Mouse (Mus musculus): ENCODE measurements around the gene Tspan18. TPM values are rescaled to one million over a fixed set of nuclear protein-coding genes. Genes with fewer than 3 reads are reported as not detected.

Tspan18 gene
- polyA plus RNA-seq, 1 experiment, result 163 TPM

DNA sequence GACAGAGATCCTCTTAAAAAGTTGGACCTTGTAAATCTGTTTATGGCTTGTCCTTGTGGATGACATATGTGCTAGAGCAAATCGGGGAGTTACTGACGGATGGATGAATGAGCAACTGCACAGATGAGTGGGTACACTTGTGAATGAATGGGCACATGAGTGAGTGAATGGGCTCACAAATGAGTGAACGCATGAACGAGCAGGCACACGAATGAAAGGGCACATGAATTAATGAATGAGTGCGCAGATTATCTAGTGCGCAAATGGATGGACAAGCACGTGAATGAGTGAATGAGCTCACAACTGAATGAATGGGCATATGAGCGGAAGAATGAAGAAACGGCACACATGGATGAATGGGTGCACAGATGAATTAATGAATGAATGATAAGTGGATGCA lies 64.7 kb downstream of the Tspan18 start:
- no peak overlapping the region for H3K4me3 ChIP-seq (ENCODE audit: insufficient read depth, low read depth, low read length)
- H3K4me1 ChIP-seq (ENCODE audit: control insufficient read depth, insufficient read depth, insufficient read length, low read length), result peaks cover 50% of the 10 kb centered on the region
- H3K27ac ChIP-seq (replicated peaks; ENCODE audit: low read depth, low read length), result peak overlapping the region; percentile 42; the same call in 1 of the 2 replicates

DNA sequence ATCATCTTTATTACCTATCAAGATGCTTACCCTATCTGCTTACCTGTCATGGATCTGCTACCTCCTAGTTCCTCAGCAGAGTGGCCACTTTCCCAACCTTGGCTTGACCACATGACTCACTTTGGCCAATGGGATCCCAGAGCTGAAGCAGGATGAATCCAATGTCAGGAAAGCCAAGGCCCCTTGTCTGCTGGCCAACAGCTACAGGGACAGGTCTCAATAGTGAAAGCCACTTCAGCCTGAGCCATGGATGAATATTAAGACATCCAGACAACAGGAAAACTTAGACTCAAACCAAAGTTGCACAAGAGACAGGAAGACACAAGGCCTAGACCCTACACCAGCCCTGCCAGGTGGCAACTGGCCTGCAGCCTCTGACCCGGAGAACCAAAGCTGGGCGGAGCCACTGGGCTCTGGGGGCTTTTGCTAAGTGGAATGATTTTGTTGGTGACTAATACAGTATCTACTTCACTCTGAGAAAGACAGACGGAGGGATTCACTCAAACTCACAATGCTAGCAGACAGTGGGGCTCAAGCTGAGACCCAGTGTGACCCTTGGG lies 65.5 kb downstream of the Tspan18 start:
- Histone ChIP-seq H3K4me1 (ENCODE audit: control insufficient read depth, insufficient read depth, insufficient read length, low read length) (peaks cover 42% of the 10 kb centered on the region), H3K27ac (replicated peaks; ENCODE audit: low read depth, low read length) (peak overlapping the region; percentile 42), H3K4me3 (ENCODE audit: insufficient read depth, low read depth, low read length) (no peak overlapping the region)

DNA sequence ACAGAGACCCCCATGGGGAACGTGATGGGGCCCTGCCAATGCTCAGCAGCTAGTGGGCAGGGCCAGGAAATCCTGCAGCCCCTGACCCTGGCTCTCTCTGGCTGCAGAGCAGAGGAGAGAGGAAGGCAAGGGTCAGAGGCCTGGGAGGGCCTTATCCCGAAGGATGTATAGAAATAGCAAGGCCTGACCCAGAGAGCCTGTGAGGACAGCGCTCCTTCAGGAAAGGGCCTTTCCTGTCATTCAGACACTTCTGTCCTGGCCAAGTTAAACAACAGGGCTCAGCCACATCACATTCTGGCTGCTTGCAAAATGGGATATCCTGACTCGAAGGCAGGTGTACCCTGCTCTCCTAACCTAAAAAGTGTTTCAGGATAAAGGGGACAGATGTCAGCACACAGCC lies 66.5 kb downstream of the Tspan18 start:
- H3K27ac ChIP-seq (replicated peaks; ENCODE audit: low read depth, low read length), result peak overlapping the region; percentile 29; the same call in 1 of the 2 replicates
- H3K4me1 ChIP-seq (ENCODE audit: control insufficient read depth, insufficient read depth, insufficient read length, low read length), result peaks cover 49% of the 10 kb centered on the region
- H3K4me3 ChIP-seq (ENCODE audit: insufficient read depth, low read depth, low read length), result no peak overlapping the region

DNA sequence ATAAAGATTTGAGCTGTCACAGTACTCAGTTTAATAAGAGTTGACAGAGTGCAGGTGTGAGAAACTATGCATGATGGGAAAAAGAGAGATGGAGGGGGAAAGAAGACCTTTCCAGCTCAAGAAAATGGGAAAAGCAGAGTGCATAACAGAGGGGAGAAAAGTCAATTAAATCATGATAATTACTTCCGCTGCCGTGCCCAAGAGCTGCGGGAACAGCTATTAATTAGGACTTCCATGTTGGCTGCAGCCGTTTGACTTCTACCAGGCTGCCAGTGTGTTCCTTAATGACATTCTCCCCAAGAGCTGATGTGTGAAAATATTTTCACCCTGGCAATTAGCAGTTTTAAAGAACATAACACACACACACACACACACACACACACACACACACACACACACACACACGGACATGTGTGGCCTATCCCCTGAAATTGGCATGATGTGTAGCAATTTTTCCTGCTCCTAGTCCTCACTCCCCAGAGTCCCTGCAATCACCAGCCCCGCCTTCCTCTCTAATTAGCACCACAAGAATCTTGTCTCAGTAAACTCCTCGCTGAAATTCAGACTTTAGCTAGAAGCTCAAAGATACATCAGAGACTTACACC lies 67.6 kb downstream of the Tspan18 start:
- H3K27ac ChIP-seq (replicated peaks; ENCODE audit: low read depth, low read length), result peak overlapping the region; percentile 24
- peaks cover 59% of the 10 kb centered on the region for H3K4me1 ChIP-seq (ENCODE audit: control insufficient read depth, insufficient read depth, insufficient read length, low read length)
- no peak overlapping the region for H3K4me3 ChIP-seq (ENCODE audit: insufficient read depth, low read depth, low read length)

DNA sequence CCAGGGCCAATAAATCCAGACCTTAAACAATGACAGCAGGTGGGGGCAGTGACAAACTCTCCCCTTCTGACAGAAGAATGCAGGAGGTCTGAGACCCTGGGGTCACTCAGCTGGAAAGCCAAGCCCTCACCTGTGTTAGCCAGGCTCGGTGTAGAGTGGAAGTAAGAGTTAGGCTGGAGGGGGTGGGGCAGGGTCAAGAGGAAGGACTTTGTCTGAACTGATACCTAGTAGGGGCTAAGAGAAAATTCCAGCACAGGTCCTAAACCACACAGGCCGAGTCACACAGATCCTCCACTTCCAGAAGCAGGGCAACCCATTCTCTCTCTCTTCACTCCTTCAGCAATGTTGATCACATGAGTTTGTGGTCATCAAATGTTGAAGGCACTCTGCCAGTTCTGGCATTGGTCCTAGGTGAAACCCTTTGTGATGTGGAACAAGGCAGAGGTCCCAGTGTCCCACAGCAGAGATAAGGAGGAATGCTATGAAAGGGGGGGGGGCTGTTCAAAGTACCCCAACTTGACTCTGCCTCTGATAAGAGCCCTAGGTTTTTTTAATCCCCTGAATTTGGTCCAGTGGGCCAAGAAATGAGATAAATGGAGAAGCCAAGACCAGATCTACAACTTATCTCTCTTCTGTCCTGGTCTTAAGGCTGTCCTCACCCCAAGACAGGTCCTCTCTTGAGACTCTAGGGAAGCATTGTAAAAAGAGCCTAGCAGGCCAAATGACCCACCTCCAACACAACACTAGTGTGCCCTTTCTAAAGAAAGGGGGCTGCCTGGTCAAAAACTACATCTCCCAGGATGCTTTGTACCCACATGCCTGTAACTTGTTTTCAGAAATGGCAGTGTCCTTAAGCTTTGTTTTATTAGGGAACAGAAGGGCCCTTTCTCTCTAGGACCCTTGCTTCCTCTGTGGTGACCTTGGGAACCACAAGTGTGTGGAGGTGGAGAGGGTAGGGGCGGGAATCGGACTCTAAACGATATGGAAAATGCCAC lies 71.7 kb downstream of the Tspan18 start:
- no peak overlapping the region for H3K4me3 ChIP-seq (ENCODE audit: insufficient read depth, low read depth, low read length)
- peaks cover 61% of the 10 kb centered on the region for H3K4me1 ChIP-seq (ENCODE audit: control insufficient read depth, insufficient read depth, insufficient read length, low read length)
- H3K27ac ChIP-seq (replicated peaks; ENCODE audit: low read depth, low read length), result peak overlapping the region; percentile 62

DNA sequence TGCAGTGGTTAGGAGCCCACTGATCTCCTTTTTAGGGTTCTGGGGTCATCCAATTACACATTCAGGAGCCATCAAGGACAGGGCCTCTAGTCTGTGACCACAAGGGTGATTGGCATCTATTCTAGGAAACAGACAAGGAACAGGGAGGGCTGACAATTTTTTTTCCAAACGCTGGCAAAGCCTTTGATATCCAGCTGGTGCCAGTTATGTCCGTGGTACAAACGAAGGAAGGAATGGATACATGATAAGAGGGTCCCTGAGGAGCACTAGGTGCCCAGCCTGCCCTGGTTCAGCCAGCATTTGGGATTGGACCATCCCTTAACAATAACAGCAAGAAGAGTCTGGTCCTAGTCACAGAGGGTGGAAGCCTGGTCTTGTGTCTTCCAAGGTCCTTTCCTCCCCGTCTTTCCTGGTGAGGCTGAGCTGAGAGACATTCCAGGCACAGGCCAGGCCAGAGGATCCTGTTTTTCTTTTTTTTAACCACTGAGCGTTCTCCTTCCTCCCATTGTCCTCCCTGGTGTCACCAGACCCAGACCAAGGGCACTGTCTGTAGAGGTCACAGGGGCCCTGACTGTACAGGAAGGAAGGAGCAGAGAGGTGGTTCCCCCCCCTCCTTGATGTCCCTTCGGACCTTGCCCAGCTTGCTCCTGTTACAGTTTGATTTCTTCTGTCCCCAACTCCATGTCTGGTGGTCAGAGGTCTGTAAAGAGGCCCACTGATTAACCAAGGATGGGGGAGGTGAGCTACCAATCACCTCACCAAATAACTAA lies 72.6 kb downstream of the Tspan18 start:
- H3K4me1 ChIP-seq (ENCODE audit: control insufficient read depth, insufficient read depth, insufficient read length, low read length), result peaks cover 53% of the 10 kb centered on the region
- H3K4me3 ChIP-seq (ENCODE audit: insufficient read depth, low read depth, low read length), result no peak overlapping the region
- peak overlapping the region; percentile 62 for H3K27ac ChIP-seq (replicated peaks; ENCODE audit: low read depth, low read length)

DNA sequence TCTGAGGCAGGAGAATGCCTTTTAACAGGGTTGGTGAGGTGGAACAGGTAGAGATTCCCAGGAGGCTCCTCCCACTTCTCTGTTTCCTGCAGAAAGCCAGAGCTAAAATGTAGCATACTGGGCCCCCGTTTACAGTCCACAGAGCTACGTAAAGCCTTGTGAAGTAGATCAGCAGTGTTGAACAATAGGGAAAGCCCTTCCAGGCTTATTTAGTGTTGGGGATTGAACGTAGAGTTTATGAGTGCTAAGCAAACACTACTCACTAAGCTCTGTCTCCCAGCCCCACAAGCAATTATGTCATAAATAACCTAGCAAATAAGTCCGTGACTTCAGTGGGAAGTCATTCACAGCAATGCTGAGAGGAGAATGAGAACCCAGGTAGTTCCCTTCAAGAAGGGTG lies 76.7 kb downstream of the Tspan18 start:
- Histone ChIP-seq H3K4me1 (ENCODE audit: control insufficient read depth, insufficient read depth, insufficient read length, low read length) (peaks cover 50% of the 10 kb centered on the region), H3K4me3 (ENCODE audit: insufficient read depth, low read depth, low read length) (no peak overlapping the region), H3K27ac (replicated peaks; ENCODE audit: low read depth, low read length) (no peak overlapping the region)

DNA sequence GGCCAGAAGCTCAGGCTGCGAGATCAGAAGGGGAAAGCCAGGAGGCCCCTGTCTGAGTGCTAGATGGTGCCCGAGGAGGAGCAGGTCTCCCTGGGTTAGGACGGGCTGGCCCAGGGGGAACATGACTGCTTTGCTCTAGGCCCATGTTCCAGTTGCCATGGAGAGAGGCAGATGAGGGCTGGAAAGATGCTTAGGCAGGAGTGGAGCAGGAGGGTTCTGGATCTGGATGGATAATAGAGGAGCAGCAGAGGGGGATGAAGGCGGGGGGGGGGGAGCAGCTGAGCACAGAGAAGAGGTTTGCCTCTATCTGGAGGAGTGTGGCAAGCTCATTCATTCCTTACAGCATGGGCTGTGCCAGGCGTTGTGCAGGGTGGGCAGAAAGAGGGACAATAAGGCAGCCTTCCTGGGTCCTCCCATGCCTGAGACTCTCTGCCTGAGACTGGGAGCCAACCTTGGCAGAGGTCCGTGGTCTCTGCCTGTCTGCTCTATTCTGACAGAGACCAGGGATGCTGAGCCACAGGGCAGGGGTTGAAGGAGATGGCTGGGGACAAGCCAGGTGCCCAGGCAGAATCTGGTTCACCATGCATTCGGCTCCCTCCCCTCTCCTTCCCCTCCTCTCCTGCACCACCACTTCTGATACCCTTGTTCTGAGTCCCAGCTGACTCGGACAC lies 77.4 kb downstream of the Tspan18 start:
- Histone ChIP-seq H3K4me3 (ENCODE audit: insufficient read depth, low read depth, low read length) (no peak overlapping the region), H3K4me1 (ENCODE audit: control insufficient read depth, insufficient read depth, insufficient read length, low read length) (peaks cover 43% of the 10 kb centered on the region), H3K27ac (replicated peaks; ENCODE audit: low read depth, low read length) (no peak overlapping the region)

DNA sequence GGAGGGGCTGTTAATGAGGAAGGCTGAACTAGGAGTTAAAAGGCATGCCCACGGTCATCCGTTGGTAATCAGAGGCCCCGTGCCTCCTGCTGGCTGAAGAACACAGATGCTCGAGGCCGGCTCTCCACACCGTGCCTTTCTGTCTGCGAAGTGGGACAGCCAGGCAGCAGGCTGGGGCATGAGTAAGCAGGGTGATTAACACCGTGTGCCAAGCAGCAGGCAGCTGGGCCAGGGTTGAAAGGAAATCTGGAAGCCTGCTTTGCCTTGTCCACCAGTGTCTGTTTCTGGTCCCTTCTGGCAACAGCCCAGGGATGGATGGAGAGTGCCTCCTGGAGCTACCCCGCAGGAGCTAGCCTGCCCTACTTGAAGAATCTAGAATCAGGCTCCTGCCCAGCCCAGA lies 81.9 kb downstream of the Tspan18 start:
- Histone ChIP-seq H3K4me1 (ENCODE audit: control insufficient read depth, insufficient read depth, insufficient read length, low read length) (peaks cover 14% of the 10 kb centered on the region), H3K4me3 (ENCODE audit: insufficient read depth, low read depth, low read length) (no peak overlapping the region), H3K27ac (replicated peaks; ENCODE audit: low read depth, low read length) (no peak overlapping the region)

DNA sequence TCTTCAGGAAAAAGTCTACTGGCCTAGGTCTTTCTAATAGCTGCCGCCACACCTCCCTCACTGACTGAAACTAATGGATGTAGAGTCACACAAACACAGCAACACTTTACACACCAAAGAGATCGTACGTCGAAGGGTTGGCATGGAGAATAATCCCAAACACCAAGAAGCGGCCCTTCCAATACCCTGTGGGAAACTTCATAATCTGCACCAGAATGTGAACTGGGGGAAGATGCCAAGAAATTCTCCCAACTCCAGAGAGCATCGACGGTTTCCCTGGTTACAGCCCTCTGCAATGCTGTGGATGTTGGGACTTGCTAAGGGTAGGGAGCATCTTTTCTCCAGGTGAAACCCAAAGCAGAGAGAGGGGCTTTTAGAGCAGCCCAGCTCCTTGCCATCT lies 83.7 kb downstream of the Tspan18 start:
- no peak overlapping the region for H3K27ac ChIP-seq (replicated peaks; ENCODE audit: low read depth, low read length)
- no peak overlapping the region for H3K4me3 ChIP-seq (ENCODE audit: insufficient read depth, low read depth, low read length)
- peaks cover 11% of the 10 kb centered on the region for H3K4me1 ChIP-seq (ENCODE audit: control insufficient read depth, insufficient read depth, insufficient read length, low read length)

DNA sequence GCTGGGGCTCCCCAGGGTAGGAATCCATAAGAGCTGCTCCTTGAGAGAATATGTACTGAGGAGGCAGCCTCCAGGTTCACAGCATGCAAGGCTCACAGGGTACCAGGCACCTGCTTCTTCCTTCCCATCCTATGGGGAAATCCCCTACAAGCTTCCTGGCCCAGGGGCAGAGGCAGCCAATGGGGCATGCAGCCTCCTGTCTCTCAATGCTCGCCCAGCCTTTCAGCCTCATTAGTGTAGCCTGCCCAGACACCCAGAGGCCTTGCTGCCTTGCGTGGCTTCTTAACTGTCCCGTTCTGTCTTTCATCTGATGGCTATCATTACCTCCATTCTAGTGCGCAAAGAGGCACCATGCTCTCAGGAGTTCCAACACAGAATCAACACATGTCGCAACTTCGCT lies 85.2 kb downstream of the Tspan18 start:
- Histone ChIP-seq H3K4me3 (ENCODE audit: insufficient read depth, low read depth, low read length) (no peak overlapping the region), H3K27ac (replicated peaks; ENCODE audit: low read depth, low read length) (no peak overlapping the region)

DNA sequence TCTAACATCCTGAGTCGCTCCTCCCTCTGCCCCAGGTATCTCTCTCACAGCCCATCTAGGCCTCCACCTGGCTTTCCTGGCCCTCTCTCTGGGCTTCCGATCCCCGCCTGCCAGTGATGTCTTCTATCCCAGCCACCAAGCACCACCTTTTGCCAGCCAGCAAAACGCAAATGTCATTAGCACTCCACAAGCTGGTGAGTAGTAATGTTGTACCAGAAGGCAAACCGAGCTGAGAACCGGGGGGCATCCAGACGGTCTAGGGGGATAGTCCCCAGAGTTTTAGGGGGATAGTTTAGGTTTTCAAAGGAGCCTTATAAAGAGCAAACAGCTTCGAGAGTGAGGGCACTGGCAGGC lies 90.2 kb downstream of the Tspan18 start:
- H3K4me3 ChIP-seq (ENCODE audit: insufficient read depth, low read depth, low read length), result no peak overlapping the region
- H3K27ac ChIP-seq (replicated peaks; ENCODE audit: low read depth, low read length), result no peak overlapping the region
- H3K4me1 ChIP-seq (ENCODE audit: control insufficient read depth, insufficient read depth, insufficient read length, low read length), result peaks cover 8% of the 10 kb centered on the region; the same call in 1 of the 2 replicates

More for the DNA sequence above, 85.2 kb downstream of the Tspan18 start:
- H3K4me1 ChIP-seq (ENCODE audit: control insufficient read depth, insufficient read depth, insufficient read length, low read length), result peaks cover 5% of the 10 kb centered on the region

DNA sequence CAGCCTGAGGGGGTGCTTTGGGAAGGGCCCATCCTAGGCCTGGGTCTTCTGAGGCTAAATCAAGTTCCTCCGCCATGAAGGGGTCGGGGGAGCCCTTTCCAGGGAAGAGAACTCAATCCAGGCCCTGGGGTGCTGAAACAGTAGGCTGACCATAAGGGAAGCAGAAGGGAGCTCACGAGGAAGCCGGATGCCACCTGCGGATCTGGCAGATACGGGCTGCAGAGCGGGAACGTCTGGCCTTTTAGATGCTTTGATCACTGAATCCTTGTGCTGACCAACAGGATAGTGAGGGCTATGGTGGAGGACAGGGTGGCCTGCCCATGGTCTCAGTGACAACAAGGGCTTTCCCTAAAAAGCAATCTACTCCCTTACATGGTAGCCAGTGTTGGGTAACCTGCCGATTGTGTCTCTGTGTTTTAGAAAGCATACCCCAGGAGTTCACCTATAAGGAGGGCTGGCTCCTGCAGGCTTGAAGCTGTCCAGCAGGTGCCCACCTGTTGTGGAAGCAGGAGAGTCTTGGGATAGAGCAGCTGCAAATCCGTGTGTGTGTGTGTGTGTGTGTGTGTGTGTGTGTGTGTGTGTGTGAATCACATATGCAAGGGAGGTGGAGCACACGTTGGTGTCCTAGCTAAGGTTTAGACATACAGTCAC lies 90.7 kb downstream of the Tspan18 start:
- Histone ChIP-seq H3K4me3 (ENCODE audit: insufficient read depth, low read depth, low read length) (no peak overlapping the region), H3K4me1 (ENCODE audit: control insufficient read depth, insufficient read depth, insufficient read length, low read length) (peaks cover 11% of the 10 kb centered on the region), H3K27ac (replicated peaks; ENCODE audit: low read depth, low read length) (no peak overlapping the region)

DNA sequence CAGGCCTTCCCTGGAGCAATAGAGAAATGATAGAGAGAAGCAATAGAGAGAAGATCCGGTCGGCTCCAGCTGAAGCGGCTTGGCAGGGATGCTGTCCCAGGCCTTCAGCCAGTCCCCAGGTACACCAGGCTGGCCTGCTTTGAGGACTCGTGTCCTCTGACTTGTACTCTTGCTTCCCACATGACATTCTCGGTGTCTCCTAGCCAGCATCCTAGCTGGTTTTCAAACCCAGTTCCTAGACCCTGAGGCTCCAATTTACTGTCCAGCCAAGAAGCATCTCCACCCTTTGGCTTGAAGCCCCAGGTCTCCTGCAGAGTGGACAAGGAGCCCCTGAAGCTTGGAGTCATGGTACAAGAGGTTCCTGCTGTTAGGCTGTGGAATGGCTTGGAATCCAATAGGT lies 92.1 kb downstream of the Tspan18 start:
- Histone ChIP-seq H3K27ac (replicated peaks; ENCODE audit: low read depth, low read length) (no peak overlapping the region; the same call in 1 of the 2 replicates), H3K4me1 (ENCODE audit: control insufficient read depth, insufficient read depth, insufficient read length, low read length) (peaks cover 21% of the 10 kb centered on the region), H3K4me3 (ENCODE audit: insufficient read depth, low read depth, low read length) (no peak overlapping the region)
